Mouse (Mus musculus) thymus, adult 2 months (tissue): ENCODE measurements at regions not wholly inside any gene's neighbourhood (a gene's known extent, or its start where the extent isn't known, plus 50 kb on each side); places are given as distances from the start of the nearest gene placed in this dataset.
"Not testable (repeated sequence)": the region's sequence is repeated elsewhere in the genome, so short reads cannot be mapped to it uniquely, and the experiment has no call there.

Experiments
- CTCF ChIP-seq: fragments of 200-500 bp; IDR thresholded peaks from 2 replicates; pipeline ENCODE4 v1.5.1; 2012; ENCODE audit warnings: mild to moderate bottlenecking, control low read depth, low read length, moderate library complexity, borderline replicate concordance; ENCODE audit not compliant: control insufficient read depth, poor library complexity, insufficient read depth; ENCODE audit errors: extremely low read depth
- POLR2A ChIP-seq: fragments of 200-500 bp; IDR thresholded peaks from 2 replicates; pipeline ENCODE4 v1.6.1; 2012; ENCODE audit warnings: mild to moderate bottlenecking, low read length, control low read depth, moderate library complexity; ENCODE audit not compliant: control insufficient read depth, poor library complexity, insufficient read depth; ENCODE audit errors: extremely low read depth

DNA sequence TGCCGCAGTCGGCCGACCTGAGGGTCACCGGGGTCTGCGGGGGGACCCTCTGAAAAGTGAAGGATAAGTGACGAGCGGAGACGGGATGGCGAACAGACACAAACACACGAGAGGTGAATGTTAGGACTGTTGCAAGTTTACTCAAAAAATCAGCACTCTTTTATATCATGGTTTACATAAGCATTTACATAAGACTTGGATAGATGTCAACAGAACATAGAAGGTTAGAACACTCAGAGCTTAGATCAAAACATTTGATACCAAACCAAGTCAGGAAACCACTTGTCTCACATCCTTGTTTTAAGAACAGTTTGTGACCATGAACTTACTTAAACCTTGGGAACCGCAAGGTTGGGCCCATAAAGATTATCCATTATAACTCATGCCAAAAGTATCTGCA is 1033.6 kb upstream of the Sel1l start:
- not testable (repeated sequence) for TF ChIP-seq CTCF, POLR2A
